Mouse (Mus musculus): ENCODE results near the gene Nelfb. TPM values are rescaled to one million over a fixed set of nuclear protein-coding genes. Genes with fewer than 3 reads are reported as not detected.
"Not testable (repeated sequence)": the region's sequence is repeated elsewhere in the genome, so short reads cannot be mapped to it uniquely, and the experiment has no call there.

The Nelfb gene
- 10 to 100 TPM; 18.2 to 19.5 TPM for total RNA-seq (2021)
- long read RNA-seq, experiment 1, transcript Nelfb-201 (13 exons, 2,637 nt): major isoform, 24 of 41 reads
- long read RNA-seq, experiment 1, partial matches to known transcripts: 1 of 41 reads
- long read RNA-seq, experiment 1, other reads (novel, unspliced or antisense): 15 of 41 reads
- long read RNA-seq, experiment 2, transcript Nelfb-201 (13 exons, 2,637 nt): major isoform, 25 of 56 reads
- long read RNA-seq, experiment 2, partial matches to known transcripts: 4 of 56 reads
- long read RNA-seq, experiment 2, other reads (novel, unspliced or antisense): 27 of 56 reads

- DNase-seq: peak; percentile 89 to 92
- intact Hi-C loops (cut with DNase I): no loop called here
Observed at GRCm38 (mm10) chr2:25211121-25211670, at the start of gene Nelfb. TSS of gene Nelfb (minus strand) at chr2:25211489.

GRCm38 (mm10) chr2:25258887-25259286, 47.6 kb upstream of the Nelfb start:
- intact Hi-C loops (cut with DNase I): no loop called here
- DNase-seq: no peak

GRCm38 (mm10) chr2:25257250-25257649, 46.0 kb upstream of the Nelfb start:
- intact Hi-C loops (cut with DNase I); DNase-seq: not testable (repeated sequence)

GRCm38 (mm10) chr2:25256443-25257109, 45.3 kb upstream of the Nelfb start:
- intact Hi-C loops (cut with DNase I): not testable (repeated sequence)

GRCm38 (mm10) chr2:25255284-25255779, 44.0 kb upstream of the Nelfb start, which contains the start of gene Tmem203:
TSS of gene Tmem203 (plus strand) at chr2:25255439.
- intact Hi-C loops (cut with DNase I): no loop called here
- peak; percentile 78 to 80 for DNase-seq

More at GRCm38 (mm10) chr2:25256443-25257109, 45.3 kb upstream of the Nelfb start:
- not testable (repeated sequence) for DNase-seq

- intact Hi-C loops (cut with DNase I): no loop called here
- no peak for DNase-seq
Observed at GRCm38 (mm10) chr2:25252331-25252730, 41.0 kb upstream of the Nelfb start.

GRCm38 (mm10) chr2:25246183-25247072, 35.1 kb upstream of the Nelfb start, which contains the start of gene AL732309.1:
TSS of gene AL732309.1 (minus strand) at chr2:25246863.
- intact Hi-C loops (cut with DNase I): no loop called here

GRCm38 (mm10) chr2:25244144-25244543, 32.9 kb upstream of the Nelfb start:
- DNase-seq: no peak
- intact Hi-C loops (cut with DNase I): no loop called here

More at GRCm38 (mm10) chr2:25246183-25247072, 35.1 kb upstream of the Nelfb start, which contains the start of gene AL732309.1:
- no peak for DNase-seq

GRCm38 (mm10) chr2:25243342-25243741, 32.1 kb upstream of the Nelfb start:
- intact Hi-C loops (cut with DNase I): no loop called here
- DNase-seq: no peak

GRCm38 (mm10) chr2:25242101-25242506, 30.8 kb upstream of the Nelfb start, which contains the start of the genes Rnf208 and Cysrt1:
TSS of gene Rnf208 (plus strand) at chr2:25242255.
TSS of gene Cysrt1 (minus strand) at chr2:25242452.
- intact Hi-C loops (cut with DNase I): no loop called here
- DNase-seq: no peak

GRCm38 (mm10) chr2:25241438-25241775, 30.1 kb upstream of the Nelfb start:
- no peak for DNase-seq
- intact Hi-C loops (cut with DNase I): no loop called here

- intact Hi-C loops (cut with DNase I): no loop called here
- peak; percentile 40 to 54 for DNase-seq
Observed at GRCm38 (mm10) chr2:25240723-25241437, 29.6 kb upstream of the Nelfb start.

- DNase-seq: no peak
- intact Hi-C loops (cut with DNase I): no loop called here
Observed at GRCm38 (mm10) chr2:25240310-25240709, 29.0 kb upstream of the Nelfb start.

GRCm38 (mm10) chr2:25239766-25240165, 28.5 kb upstream of the Nelfb start:
- no peak for DNase-seq
- intact Hi-C loops (cut with DNase I): no loop called here

GRCm38 (mm10) chr2:25238106-25238505, 26.8 kb upstream of the Nelfb start:
- intact Hi-C loops (cut with DNase I): no loop called here
- DNase-seq: no peak

- intact Hi-C loops (cut with DNase I): no loop called here
- DNase-seq: no peak
Observed at GRCm38 (mm10) chr2:25237522-25237921, 26.2 kb upstream of the Nelfb start.

GRCm38 (mm10) chr2:25236614-25237013, 25.3 kb upstream of the Nelfb start, which contains the start of gene Rnf224:
TSS of gene Rnf224 (minus strand) at chr2:25236787.
- intact Hi-C loops (cut with DNase I): no loop called here
- DNase-seq: no peak

GRCm38 (mm10) chr2:25234551-25235220, 23.4 kb upstream of the Nelfb start:
- DNase-seq: no peak
- intact Hi-C loops (cut with DNase I): no loop called here

- DNase-seq: no peak
- intact Hi-C loops (cut with DNase I): no loop called here
Observed at GRCm38 (mm10) chr2:25234050-25234449, 22.8 kb upstream of the Nelfb start, which contains the start of gene Slc34a3. TSS of gene Slc34a3 (minus strand) at chr2:25234364.

Data from gastrocnemius, postnatal 36 days (tissue).